Mouse (Mus musculus): Measurements from ENCODE around the gene Sf3b6. TPM values are rescaled to one million over a fixed set of nuclear protein-coding genes. Genes with fewer than 3 reads are reported as not detected.

The Sf3b6 gene
- polyA plus RNA-seq, 1 experiment from 2014 or later, result 327 TPM

DNA sequence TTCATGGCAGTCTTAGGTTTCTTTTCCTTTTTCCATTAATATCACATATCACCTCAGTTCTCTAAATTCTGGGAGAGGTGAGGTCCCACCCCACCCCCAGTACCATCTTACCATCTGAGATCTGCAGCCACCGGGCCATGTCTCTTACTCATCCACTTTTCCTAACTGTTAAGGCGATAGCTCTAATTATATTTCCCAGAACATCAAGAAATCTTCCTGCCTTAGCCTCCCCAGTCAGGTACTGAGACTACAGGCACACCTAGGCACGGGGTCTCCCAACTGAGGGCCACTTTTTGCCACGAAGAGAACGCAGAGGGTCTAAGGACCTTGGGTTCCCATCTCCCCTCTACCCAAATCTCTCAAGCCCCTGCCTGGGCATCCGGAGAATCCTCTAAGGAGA is 56.2 kb downstream of the Sf3b6 start:
- Histone ChIP-seq H3K27me3 (no peaks in the 10 kb centered on the region), H3K4me1 (peaks cover 5% of the 10 kb centered on the region), H3K9me3 (replicated peaks) (no peaks in the 10 kb centered on the region), H3K4me2 (replicated peaks) (peak overlapping the region; percentile 58), H3K27ac (no peak overlapping the region), H3K9ac (peak overlapping the region; percentile 28; the same call in 1 of the 2 replicates), H3K36me3 (no peaks in the 10 kb centered on the region), H3K4me3 (peak overlapping the region; percentile 32)
- 74% methylated on average over 6 of the region's 6 CpGs for WGBS
- peak; percentile 41; the same call in 1 of the 2 replicates for ATAC-seq (ENCODE audit: low FRiP score)

- ATAC-seq (ENCODE audit: low FRiP score), result peak; percentile 83
These were observed 57.0 kb downstream of the Sf3b6 start, which contains the start of gene Mfsd2b for GRCm38 (mm10) chr12:4874161-4874927. TSS of gene Mfsd2b (minus strand) at chr12:4874359.

DNA sequence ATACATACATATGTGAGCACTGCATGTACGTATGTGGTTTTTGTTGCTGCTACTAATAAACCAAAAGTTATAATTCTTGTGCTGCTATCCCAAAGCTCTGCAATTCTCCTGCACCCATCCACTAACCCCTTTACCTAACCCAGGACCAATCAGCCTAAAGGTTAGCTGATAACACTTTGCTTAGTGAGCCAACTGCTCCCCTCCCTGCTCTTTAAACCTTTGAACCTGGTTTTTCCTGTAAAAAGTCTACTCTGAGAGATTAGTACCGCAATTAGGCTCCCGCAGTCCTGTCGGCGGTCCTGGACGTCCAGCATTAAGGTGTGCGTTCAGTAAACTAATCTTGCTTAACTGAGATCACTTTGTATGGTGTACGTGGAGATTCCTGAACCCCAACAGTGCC is 58.3 kb downstream of the Sf3b6 start:
- ATAC-seq (ENCODE audit: low FRiP score), result no peak
- Histone ChIP-seq H3K4me3 (no peak overlapping the region), H3K9ac (no peak overlapping the region), H3K36me3 (peaks cover 9% of the 10 kb centered on the region), H3K4me1 (peaks cover 5% of the 10 kb centered on the region), H3K27me3 (no peaks in the 10 kb centered on the region), H3K9me3 (replicated peaks) (no peaks in the 10 kb centered on the region), H3K27ac (no peak overlapping the region), H3K4me2 (replicated peaks) (no peak overlapping the region)
- 86% methylated on average over 8 of the region's 8 CpGs for WGBS

More at GRCm38 (mm10) chr12:4874161-4874927, 57.0 kb downstream of the Sf3b6 start, which contains the start of gene Mfsd2b:
- peak within 1 kb of the TSS; percentile 28; the same call in 1 of the 2 replicates for H3K9ac ChIP-seq
- WGBS, result 5% methylated on average over 24 of the region's 24 CpGs
- H3K36me3 ChIP-seq, result peaks cover 5% of the 10 kb centered on the region
- peak within 1 kb of the TSS; percentile 58 for H3K4me2 ChIP-seq (replicated peaks)
- H3K4me1 ChIP-seq, result peaks cover 5% of the 10 kb centered on the region
- H3K9me3 ChIP-seq (replicated peaks), result no peaks in the 10 kb centered on the region
- no peaks in the 10 kb centered on the region for H3K27me3 ChIP-seq
- peak within 1 kb of the TSS; percentile 32 for H3K4me3 ChIP-seq
- H3K27ac ChIP-seq, result no peak within 1 kb of the TSS

Other genes starting within 250 kb of the Sf3b6 start
- 20.7 and 21.8 TPM in 2 replicates for gene Itsn2, start 224.9 kb upstream of the Sf3b6 start, polyA plus RNA-seq (2016; fragmentation: Nextera tagmentation; extraction: Ambion mirVana)
- gene Gm3625, start 224.6 kb upstream of the Sf3b6 start, polyA plus RNA-seq (2016; fragmentation: Nextera tagmentation; extraction: Ambion mirVana), result not detected in 2 replicates
- gene Fam228a, start 79.1 kb upstream of the Sf3b6 start, polyA plus RNA-seq (2016; fragmentation: Nextera tagmentation; extraction: Ambion mirVana), result 0.33 and 0.35 TPM in 2 replicates
- 5.8 and 7.4 TPM in 2 replicates for gene Pfn4, start 48.5 kb upstream of the Sf3b6 start, polyA plus RNA-seq (2016; fragmentation: Nextera tagmentation; extraction: Ambion mirVana)
- 4.1 and 5.2 TPM in 2 replicates for gene Fam228b, start 48.3 kb upstream of the Sf3b6 start, polyA plus RNA-seq (2016; fragmentation: Nextera tagmentation; extraction: Ambion mirVana)
- 13.4 and 18.6 TPM in 2 replicates for gene Fkbp1b, start 24.0 kb downstream of the Sf3b6 start, polyA plus RNA-seq (2016; fragmentation: Nextera tagmentation; extraction: Ambion mirVana)
- gene Wdcp, start 25.8 kb downstream of the Sf3b6 start, polyA plus RNA-seq (2016; fragmentation: Nextera tagmentation; extraction: Ambion mirVana), result 17.1 and 19.8 TPM in 2 replicates
- gene Mfsd2b, start 56.8 kb downstream of the Sf3b6 start, polyA plus RNA-seq (2016; fragmentation: Nextera tagmentation; extraction: Ambion mirVana), result 3.4 and 4.0 TPM in 2 replicates
- 36.0 and 38.9 TPM in 2 replicates for gene Ubxn2a, start 90.2 kb downstream of the Sf3b6 start, polyA plus RNA-seq (2016; fragmentation: Nextera tagmentation; extraction: Ambion mirVana)
- gene Atad2b, start 99.8 kb downstream of the Sf3b6 start, polyA plus RNA-seq (2016; fragmentation: Nextera tagmentation; extraction: Ambion mirVana), result 25.8 and 28.2 TPM in 2 replicates

All from hindbrain, embryonic 12.5 days (tissue).